ENCODE assay signal across 24 mouse cellular contexts in the genomic region with DNA sequence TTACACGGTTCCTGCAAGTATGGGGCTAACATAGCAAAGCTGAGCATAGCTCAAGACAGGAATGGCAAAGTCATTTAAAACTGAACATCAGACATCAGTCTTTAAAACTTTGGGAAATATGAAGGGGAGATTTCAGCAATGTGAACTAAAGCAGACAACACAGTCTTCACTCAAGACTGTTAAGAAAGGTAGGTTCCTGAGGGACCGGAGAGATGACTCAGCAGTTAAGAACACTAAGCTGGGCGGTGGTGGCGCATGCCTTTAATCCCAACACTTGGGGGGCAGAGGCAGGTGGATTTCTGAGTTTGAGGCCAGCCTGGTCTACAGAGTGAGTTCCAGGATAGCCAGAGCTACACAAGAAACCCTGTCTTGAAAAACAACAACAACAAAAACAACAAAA. TPM values are rescaled to one million over a fixed set of nuclear protein-coding genes. Genes with fewer than 3 reads are reported as not detected.
"Had no signal": no experiment of that assay in that cellular context is flagged by ENCODE, and none has a peak within 500 bp of the region (broad histone marks: within the 10 kb centered on the region; RNA-seq: fewer than 3 reads in every experiment).

No protein-coding gene starts in this region.

- DNase-seq: lung, adult 18-20 months; lung, embryonic 14.5 days; lung, postnatal 10 days; lung, postnatal 4 days; midbrain, embryonic 14.5 days; right cerebral cortex, postnatal 14 days; thymus, adult 2 months; thymus, postnatal 25 days; thymus, postnatal 4 days had no signal

- H3K9ac ChIP-seq: lung, embryonic 14.5 days; midbrain, embryonic 12.5 days; neural tube, embryonic 13.5 days; neural tube, embryonic 15.5 days; stomach, embryonic 15.5 days had no signal

- H3K36me3 ChIP-seq: midbrain, embryonic 10.5 days; midbrain, embryonic 12.5 days; neural tube, embryonic 13.5 days; neural tube, embryonic 15.5 days; stomach, embryonic 15.5 days had no signal

- H3K4me3 ChIP-seq: midbrain, embryonic 10.5 days; midbrain, embryonic 12.5 days; myocyte; neural tube, embryonic 13.5 days; neural tube, embryonic 15.5 days; stomach, embryonic 15.5 days had no signal

- H3K27ac ChIP-seq: midbrain, embryonic 10.5 days; midbrain, embryonic 12.5 days; neural tube, embryonic 13.5 days; neural tube, embryonic 15.5 days; stomach, embryonic 15.5 days; stomach, postnatal 0 days had no signal

- H3K9me3 ChIP-seq: midbrain, embryonic 12.5 days; neural tube, embryonic 15.5 days; stomach, embryonic 15.5 days had no signal

- H3K27me3 ChIP-seq: neural tube, embryonic 13.5 days; neural tube, embryonic 15.5 days; stomach, embryonic 15.5 days had no signal

- H3K4me1 ChIP-seq: midbrain, embryonic 10.5 days; midbrain, embryonic 12.5 days; neural tube, embryonic 13.5 days; neural tube, embryonic 15.5 days; stomach, embryonic 15.5 days had no signal

RNA-seq across cellular contexts. Expression of a gene that starts 4.2 kb away (rescaled TPM):
- total RNA-seq: megakaryocyte, adult 5-6 weeks; megakaryocyte-erythroid progenitor cell, adult 5-6 weeks had no signal
- polyA plus RNA-seq: liver, embryonic 16.5 days; lung, embryonic 14.5 days; lung, embryonic 16.5 days; midbrain, embryonic 10.5 days; midbrain, embryonic 12.5 days; midbrain, embryonic 14.5 days; midbrain, embryonic 16.5 days; myocyte; neural tube, embryonic 11.5 days; neural tube, embryonic 13.5 days; neural tube, embryonic 15.5 days; spleen, adult 2 months; stomach, postnatal 0 days; thymus, adult 2 months had no signal

RNA-seq across cellular contexts. Expression of a gene that starts 58.3 kb away (rescaled TPM):
- total RNA-seq: megakaryocyte, adult 5-6 weeks had no signal
- polyA plus RNA-seq: liver, embryonic 16.5 days; lung, embryonic 14.5 days; lung, embryonic 16.5 days; midbrain, embryonic 10.5 days; midbrain, embryonic 12.5 days; midbrain, embryonic 14.5 days; midbrain, embryonic 16.5 days; myocyte; neural tube, embryonic 11.5 days; stomach, embryonic 15.5 days; stomach, postnatal 0 days; testis, adult 2 months had no signal
